Mouse (Mus musculus): ENCODE data around the gene Islr2.

Gene Islr2

DNA sequence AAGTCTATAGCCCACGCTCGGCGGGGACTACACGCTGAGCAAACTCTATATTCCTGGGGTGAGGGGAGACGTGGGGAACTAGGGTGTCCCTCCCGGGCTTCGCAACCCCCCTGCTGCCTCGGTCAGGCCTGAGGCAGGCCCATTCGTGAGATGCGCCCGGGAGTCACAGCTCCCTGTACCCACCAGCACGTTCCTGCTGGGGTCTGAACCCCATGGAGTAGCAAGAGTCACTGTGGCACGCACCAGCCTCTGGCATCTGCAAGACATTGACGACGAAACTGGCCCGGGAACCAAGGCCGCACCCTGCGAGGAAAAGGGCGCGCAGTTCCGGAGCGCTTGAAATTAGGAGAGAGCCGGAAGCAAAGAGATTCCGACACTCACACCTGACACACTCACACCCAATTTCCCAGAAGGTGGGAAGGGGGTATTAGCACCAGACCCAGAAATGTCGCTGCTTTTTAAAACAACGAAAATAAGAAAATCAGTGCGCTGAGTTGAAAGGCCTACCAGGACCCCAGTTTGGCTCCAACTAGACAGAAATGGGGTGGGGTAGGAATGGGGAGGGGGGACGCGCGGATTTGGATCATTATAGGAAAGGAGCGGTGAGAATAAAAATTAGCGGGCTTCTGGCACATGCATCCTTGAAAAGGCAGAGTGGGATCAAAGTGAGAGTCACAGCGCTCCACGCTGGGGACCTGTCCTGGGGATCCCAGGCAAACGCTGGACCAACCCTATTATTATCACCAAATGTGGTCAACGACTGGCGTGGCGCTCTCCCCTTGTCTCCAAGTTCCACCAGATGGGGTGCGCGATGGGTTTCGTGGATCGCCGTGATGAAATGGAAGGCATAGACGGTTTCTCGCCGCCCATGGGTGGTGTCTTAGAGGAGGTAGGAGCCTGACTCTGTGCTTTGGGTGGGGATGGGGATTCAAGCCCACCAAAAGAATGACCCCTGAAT, 7.2 kb downstream of the Islr2 start:
- no peak for DNase-seq (ENCODE audit: low read depth, low spot score)

- no peak for DNase-seq (ENCODE audit: low read depth, low spot score)
Observed at GRCm38 (mm10) chr9:58196141-58196540, 8.0 kb downstream of the Islr2 start.

GRCm38 (mm10) chr9:58195671-58196070, 8.4 kb downstream of the Islr2 start:
- no peak for DNase-seq (ENCODE audit: low read depth, low spot score)

DNA sequence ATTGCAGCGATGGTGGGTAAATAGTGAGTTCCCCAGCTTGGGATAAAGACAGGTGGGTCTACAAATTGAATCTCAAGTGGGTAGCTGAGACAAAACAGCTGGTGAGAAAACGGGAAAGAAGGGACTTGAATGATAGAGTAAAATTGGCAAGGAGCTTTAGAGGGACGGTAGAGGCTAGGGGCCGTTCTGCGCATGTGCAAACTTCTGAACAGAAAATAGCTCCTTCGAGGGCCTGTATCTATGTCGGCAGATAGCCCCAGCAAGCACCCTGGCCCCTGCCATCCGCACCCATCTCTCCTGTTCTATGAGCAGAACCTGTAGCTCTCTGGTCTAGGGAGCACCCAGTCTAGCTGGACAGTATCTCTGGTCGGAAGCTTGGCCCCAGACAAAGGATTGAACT, 9.9 kb downstream of the Islr2 start:
- no peak for DNase-seq (ENCODE audit: low read depth, low spot score)

GRCm38 (mm10) chr9:58184456-58184855, 19.7 kb downstream of the Islr2 start:
- no peak for DNase-seq (ENCODE audit: low read depth, low spot score)

- no peak for DNase-seq (ENCODE audit: low read depth, low spot score)
Observed at GRCm38 (mm10) chr9:58179390-58179789, 24.7 kb downstream of the Islr2 start.

DNA sequence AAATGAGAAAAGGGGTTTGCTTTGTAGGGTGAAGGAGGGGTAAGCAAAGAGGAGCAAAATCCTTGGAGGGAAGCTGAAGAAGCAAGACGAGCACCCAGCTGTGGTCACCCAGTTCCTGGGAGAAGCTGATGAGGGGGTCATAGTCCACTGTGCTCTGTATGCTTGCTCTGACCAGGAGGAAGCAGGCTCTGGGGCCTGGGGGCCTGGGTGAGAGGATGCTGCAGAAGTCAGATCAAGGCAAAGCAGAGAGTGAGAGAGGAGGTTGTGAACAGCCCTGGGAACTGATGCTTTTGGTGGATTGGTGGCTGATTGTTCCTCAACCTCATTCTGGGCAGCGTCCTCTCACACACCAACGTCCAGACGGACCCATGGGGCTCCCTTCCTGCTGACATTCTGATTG, 27.0 kb downstream of the Islr2 start:
- no peak for DNase-seq (ENCODE audit: low read depth, low spot score)

GRCm38 (mm10) chr9:58175745-58176487, 28.2 kb downstream of the Islr2 start:
- DNase-seq (ENCODE audit: low read depth, low spot score) = no peak

DNA sequence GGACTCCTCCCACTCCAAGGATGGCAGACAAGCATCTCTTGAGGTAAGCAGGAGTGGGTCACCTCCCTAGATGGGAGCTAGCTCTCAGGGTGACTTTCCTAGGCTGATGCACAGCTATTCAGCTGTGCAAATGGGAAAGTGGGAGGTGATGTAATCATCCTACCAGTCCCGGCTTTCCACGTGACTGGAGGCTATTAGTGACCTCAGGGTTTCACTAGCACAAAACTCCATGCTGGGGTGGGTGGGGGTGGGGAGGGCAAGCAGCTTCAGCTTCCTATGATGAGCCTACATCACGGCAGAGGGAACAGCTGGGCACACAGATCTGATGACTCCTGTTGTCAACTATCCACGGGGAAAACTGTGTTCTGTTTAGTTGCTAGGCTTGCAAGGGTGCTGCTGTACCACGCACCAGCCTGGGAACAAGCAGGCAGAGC, 29.3 kb downstream of the Islr2 start:
- peak; percentile 50 for DNase-seq (ENCODE audit: low read depth, low spot score)

DNA sequence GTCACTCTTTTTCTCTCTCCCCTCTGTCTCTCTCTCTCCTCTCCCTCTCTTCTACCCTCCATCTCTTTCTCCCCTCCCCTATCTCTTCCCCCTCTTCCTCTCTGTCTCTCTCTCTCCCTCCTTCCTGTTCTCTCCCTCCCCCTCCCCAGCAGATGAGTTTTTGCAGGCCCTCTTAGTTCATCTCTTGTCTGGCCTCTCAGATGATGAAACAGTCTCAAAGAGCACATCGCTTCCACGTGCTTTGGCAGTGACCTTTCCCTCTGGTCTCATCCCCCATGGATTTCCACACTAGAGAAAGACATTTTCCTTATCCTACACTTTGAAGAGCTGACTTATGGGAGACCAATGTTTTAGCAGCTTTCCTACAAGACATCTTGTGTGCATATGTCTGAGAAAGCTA, 31.3 kb downstream of the Islr2 start:
- no peak for DNase-seq (ENCODE audit: low read depth, low spot score)

- DNase-seq (ENCODE audit: low read depth, low spot score) = no peak
Observed at GRCm38 (mm10) chr9:58169426-58169825, 34.7 kb downstream of the Islr2 start.

DNA sequence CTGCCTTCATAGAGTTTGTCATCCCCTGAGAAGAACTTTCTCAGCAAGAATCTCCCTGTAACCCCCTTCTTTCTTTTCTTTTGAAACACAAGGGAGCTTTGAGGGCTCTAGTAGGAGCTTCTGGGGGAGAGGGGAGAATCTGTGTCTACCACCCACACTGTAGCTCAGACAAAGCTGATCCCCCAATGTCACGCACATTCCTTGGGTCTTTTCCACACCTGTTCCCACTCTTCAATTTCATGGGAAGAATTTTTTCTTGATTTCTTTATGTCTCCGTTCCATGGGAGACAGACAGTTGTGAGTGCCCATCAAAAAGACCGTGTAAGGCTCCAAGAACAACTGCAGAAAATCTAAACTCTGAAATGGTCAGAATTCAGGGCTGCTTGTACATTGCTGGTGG, 35.2 kb downstream of the Islr2 start:
- peak; percentile 58 for DNase-seq (ENCODE audit: low read depth, low spot score)

DNA sequence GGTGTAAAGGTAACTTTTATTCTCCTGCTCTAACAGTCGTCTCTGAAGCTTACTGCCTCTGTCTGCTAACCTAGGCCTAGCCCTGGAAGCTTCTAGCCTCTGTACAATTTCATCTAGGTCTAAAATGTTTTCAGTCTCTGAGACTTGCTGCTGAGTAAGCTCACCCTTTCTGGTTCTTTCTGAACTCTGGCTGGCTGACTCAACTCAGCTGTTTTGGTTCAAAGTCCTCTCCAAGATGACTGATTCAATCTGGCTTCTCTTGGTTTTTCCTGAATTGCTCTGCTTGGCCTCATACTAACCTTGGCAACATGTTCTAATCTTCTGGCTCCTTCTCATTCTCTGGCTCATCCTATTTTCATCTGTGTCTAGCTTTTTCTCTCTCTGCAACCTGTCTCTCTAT, 38.3 kb downstream of the Islr2 start:
- DNase-seq (ENCODE audit: low read depth, low spot score) = no peak

GRCm38 (mm10) chr9:58163146-58163545, 41.0 kb downstream of the Islr2 start:
- no peak for DNase-seq (ENCODE audit: low read depth, low spot score)

GRCm38 (mm10) chr9:58162173-58162572, 41.9 kb downstream of the Islr2 start:
- no peak for DNase-seq (ENCODE audit: low read depth, low spot score)

DNA sequence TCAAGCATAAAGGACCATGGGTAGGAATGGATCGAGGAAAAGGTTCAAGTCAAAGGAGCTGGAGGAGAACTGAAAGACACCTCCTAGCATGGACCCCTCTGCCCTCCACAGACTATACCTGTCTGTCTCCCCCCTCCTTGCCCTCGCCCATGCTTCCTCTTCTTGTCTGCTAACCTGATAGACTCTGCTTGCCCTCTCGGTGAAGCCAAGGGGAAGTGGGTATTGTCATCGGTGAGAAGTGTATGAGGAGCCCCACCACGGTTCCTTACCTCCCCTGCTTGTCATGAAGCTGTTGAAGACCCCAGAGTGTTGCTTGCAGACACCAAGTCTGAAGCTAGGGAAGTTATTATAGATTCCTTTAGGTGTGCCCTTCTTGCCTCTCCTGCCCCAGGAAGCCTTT, 43.8 kb downstream of the Islr2 start:
- no peak for DNase-seq (ENCODE audit: low read depth, low spot score)

GRCm38 (mm10) chr9:58159855-58160254, 44.3 kb downstream of the Islr2 start:
- no peak for DNase-seq (ENCODE audit: low read depth, low spot score)

DNA sequence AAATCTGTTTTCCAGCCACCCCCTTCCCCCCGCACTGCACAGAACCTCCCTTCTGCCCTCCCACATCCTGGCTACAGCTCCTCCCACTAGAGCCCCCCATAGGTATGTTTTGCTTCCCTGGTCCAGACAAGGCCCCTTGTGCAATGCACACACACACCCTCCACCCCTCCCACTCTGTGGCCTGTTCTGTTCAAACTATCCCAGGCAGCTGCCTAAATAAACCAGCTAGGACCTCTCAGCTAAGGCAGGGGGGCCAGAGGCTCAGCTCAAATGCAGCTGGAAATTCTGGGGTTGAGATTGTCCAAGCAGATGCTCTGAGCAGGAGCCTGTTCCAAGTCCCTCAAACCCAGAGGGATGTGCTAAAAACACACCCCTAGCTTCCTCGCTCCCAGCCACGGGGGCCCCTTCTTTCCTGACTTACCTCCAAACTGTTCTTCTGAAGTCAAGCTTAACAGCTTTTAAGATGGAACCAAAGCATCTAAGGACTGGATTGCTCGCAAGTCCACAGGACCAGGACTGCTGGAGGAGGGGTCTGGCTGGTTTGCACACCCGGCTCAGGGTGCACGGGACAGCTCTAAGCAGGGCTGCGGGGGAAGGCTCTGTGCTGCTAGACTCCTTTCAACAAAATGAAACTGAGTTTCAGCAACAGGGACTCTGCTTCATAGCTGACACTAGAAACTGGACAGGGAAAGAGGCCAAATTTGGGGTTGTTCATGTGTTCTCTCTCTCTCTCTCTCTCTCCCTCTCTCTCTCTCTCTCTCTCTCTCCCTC, 45.4 kb downstream of the Islr2 start:
- peak; percentile 77 for DNase-seq (ENCODE audit: low read depth, low spot score)

DNA sequence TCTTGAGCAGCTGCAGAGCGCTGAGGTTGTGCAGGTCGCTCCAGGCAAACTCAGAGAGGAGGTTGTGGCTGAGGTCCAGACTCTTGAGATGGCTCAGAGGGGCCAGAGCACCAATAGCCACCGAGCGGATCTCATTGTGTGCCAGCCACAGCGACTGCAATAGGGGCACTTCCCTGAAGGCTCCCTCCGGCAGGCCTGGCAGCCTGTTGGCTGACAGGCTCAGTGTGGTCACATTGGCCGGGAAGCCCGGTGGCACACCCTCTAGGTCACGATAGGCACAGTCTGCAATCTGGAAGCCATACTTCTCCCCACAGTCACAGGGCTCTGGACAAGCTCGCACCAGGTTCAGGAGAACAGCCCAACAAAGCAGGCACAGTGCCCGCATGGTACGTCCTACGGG, 46.3 kb downstream of the Islr2 start:
- DNase-seq (ENCODE audit: low read depth, low spot score) = no peak

DNA sequence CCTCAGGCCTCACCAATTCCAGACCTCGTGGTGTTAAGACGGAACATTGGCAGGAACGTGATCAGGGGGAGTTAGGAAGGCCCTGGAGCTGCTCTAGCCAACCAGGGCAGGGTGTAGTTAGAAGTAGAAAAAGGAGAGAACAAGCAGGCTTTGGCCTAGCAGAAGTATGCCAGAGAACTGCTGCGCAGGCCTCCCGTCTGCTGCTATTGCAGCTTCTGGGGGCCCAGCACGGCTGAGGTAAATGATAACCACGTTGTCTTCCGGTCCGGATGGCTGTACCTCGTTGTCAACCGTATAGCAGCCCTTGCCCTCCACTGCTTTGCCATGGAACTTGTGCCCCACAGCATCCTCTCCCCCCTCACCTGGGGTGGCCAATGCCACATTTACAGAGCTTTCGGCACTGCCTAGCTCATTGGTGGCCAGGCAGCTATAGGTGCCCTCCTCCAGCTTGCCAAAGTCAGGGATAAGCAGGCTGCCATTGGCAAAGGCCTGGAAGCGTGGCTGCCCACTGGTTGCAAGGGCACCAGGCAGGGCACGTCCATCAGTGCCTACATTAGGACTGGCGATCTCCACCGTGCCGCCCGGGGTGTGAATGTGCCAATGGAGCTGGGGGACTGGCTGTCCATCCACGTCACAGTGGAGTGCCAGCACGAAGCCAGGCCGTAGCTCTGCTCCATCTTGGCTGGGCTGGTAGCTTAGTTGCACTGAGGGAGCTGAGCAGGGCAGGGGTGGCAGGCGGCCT, 47.1 kb downstream of the Islr2 start:
- no peak for DNase-seq (ENCODE audit: low read depth, low spot score)

DNA sequence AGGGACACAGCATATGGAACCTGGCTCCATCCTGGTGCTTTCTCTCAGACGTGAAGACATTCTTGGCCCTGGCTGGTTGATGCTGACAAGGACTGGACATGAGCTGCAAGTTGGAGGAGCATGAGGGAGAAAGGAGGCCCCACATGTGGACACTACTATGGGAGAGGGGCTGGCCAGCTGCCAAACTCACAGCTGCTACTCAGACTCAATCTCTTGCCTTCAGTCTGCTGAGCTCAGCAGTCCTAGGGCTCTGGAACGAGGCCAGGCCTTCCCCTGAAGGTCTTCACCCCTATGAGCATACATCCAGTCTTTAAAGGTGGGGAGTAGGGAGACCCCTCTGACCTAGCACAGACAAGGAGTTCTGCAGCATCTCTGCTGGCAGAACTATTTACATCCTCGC, 48.8 kb downstream of the Islr2 start:
- peak; percentile 57 for DNase-seq (ENCODE audit: low read depth, low spot score)

All from mesoderm, embryonic 11.5 days (tissue).